Mouse (Mus musculus) c-Kit-positive CD71-negative TER-119-negative erythroid progenitor cells, embryonic 14.5 days (primary cell): ENCODE data around the gene Klc2.
"Not testable (repeated sequence)": the region's sequence is repeated elsewhere in the genome, so short reads cannot be mapped to it uniquely, and the experiment has no call there.

ENCODE experiments used
- DNase-seq: peaks from one replicate; pipeline ENCODE4 v3.0.0-alpha.2; 2013; ENCODE audit warnings: low read depth

Gene Klc2

DNA sequence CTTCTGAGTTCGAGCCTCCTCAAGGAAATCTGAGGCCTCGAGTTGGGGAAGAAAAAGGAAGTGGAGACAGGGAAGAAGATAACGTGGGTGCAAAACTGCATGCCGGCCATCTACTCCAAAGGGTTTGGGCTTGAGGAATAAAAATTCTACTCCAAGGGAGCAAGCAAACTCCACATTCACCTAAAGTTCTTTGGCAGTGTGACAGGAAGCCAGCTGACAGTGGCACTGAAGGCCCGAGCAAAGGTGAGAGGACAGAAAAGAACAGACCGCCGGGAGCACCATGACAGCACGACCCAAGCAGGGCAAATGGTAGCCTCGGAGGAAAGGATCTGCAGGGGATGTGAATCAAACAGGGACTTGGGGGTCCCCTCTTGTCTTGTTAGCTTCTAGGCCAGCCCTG lies 12.3 kb downstream of the Klc2 start:
- DNase-seq, result no peak

DNA sequence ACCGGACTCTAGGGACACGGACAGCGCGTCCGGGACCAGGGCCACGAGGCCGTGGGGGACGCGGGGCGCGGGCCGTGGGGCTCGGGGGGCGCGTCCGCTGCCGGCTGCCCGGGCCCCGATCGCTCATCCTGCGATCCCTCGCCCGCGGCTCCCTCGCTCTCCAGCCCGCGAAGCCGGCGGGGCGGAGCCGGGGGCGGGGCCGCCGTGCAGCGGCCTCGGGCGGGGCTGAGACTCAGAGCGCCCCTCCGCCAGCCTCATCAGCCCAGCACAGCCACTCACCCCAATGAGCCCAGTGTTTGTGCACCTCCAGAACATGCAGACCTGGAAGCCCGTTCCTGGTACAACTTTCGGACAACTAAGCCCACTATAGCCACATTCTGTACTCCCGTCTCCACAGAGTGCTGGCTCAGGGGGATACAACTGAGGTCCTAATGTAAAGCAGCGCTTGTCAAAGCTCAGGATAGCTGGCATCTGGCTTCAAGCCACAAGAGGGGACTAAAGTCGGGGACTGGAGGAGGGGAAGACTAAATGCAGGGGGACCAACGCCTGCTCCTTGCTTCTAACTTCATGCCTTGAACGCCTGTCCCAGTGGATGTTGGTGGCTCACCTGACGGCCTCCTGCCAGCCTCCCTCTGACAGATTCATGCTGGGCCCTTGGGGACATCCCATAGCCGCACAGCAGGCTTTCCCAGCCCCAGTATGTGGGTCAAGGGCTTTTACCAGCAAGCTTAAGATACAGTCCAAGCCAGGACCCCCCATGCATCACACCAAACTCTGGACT lies 19.8 kb downstream of the Klc2 start, which contains the start of gene Cnih2:
TSS of gene Cnih2 (minus strand) at position 159 of the 781 bp plus-strand sequence.
- no peak for DNase-seq

DNA sequence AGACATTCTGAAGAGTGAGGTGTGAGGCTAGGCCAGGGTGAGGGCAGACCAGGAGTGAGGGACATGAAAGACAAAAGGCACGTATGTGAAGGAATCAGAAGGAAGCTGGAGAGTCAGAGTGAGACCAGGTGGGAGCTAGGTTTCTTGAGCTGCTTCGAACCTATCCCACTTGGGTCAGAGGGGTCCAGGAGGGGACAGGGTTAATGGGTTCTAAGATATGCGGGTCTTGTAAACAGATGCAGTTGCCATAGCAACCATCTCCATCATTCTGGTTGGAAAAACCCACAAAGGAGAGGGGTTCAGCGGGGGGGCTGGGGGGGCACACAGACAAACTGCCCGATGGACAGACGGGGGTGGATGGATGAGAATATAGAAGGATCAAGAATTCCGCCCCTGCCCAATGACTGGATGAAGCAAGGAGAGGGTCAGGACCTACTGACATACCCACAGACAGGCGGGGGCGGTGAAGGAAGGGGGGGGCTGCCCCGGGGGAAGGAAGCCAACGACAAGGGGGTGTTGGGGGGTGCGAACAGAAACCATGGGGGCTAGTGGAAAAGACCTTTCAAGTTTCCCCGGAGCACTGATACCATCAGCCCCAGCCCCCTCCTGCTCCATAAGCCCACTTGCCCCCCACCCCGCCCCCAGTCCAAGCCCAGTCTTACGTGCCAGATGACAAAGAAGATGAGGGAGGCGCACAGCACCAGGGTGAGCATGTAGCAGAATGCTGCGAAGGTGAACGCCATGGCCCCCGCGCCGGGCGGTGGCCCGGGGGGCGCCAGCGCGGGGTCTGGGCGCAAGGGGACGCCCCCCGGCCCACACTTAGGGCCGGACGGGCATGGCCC lies 20.6 kb downstream of the Klc2 start:
- DNase-seq, result no peak

DNA sequence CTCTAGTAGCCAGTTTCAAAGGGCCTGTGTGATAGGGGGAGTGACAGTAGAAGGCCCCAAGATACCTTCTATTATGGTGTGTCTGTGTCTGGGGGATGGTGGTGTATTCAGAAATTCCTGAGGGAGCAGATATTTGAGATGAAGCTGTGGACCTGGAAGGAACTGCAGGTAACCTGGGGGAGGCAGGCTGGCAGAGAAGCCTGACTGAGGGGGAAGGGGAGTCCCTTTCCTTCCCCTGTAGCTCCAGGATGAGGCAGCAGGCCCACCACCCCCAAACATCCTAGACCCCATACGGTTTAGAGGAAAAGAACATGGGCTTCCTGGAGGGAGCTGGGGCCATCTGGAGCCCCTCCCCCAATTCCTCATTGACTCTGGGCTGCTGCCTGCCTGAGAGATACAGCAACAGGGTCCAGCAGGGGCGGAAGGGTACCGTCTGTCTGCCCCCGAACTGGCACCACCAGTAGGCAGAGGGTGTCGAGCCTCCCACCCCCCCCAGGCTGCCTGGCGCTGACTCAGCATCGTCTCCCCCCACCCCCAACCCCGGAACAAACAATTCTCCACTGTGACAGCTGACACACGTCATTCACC lies 22.4 kb downstream of the Klc2 start:
- no peak for DNase-seq

DNA sequence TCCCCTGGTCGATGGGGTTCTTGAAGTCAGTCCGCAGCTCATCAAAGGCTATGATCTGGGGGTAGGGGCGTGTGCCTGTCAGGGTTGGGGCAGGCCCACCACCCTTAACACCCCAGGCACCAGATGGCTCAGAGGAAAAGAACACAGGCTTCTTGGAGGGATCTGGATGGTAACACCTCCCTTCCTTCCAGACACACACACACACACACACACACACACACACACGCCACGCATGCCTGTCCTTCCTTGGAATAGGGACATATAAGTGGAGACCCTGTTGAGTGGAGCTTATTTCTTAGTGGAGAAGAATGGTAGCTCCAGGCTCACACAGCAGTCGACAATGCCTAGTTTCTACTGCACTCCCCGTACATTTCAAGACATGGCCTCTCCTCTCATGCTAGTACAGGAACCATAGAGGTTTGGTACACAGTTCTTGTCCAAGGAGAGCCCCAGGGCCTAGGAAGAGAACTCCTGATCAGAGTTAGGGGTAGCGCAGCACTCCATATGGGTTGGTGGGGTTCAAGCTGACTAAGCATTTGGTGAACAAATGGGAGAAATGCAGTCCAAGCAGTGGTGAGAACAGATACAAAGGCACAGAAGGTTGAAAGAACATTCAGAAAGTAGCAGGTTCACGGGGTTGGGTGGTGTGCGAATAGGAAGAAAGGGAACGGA lies 23.5 kb downstream of the Klc2 start:
- no peak for DNase-seq

DNA sequence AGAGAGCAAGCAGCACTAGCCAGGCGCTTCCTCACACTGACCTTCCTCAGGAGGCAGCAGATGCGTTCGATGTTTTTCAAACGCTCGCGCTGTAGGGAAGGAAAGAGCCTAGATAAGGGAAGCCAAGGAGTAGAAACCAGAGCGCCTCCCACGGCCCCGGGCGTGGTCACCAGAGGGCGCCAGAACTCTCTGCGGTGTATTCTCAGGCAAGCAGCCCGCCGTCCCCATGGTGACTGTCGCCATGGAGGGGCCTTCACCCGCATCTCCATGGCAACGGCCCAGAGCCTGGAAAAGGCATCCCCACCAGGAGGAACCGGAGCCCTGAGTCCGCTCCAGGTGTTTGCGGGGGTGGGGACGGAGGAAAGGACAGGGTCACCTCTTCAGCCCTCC lies 24.1 kb downstream of the Klc2 start:
- peak; percentile 90 for DNase-seq

DNA sequence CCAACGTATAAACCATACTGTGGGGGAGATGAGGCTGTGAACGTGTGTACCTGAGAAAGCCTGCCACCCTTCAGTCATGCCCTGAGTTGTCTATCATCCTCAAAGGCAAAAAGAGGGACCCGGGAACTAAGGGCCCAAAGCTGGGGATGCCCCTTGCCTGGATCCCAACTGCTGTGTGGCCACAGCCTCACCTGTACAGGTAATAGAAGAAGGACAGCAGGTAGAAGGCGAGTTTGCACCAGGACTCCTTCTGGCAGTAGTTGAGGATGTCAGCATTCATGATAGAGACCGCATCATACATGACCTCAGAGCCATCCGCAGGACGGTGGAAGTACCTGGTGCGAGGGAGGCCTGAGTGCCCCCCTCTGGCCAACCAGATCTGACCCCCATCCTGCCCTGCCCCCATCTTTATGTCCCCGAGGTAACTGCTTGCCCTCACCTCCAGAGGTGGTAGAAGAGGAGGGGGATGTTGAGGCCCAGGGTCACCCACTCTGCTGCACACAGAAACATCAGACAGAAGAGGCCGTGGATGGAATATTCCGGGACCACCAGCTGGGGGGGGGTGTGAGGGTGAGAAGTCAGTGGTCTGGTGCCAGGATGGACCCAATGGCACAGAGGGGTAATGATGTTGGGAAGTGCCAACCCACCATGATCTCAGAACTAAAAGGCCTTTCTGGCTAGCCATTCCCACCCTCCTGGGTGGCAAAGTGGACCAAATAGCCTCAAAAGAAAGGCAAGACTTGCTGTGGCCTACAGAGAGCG lies 24.7 kb downstream of the Klc2 start:
- DNase-seq, result no peak

DNA sequence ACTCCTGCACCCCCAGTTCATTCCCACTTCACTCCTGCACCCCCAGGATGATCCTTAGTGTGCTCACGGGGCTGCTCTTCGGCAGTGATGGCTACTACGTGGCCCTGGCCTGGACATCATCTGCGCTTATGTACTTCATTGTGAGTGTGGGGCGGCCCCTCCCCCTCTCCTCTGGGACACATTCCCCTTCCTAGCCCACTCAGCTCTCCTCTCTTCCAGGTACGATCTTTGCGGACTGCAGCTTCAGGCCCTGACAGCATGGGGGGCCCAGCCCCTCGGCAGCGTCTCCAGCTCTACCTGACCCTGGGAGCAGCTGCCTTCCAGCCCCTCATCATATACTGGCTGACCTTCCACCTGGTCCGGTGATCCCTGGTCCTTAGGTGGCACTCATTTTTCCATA lies 26.3 kb downstream of the Klc2 start:
- DNase-seq, result no peak

DNA sequence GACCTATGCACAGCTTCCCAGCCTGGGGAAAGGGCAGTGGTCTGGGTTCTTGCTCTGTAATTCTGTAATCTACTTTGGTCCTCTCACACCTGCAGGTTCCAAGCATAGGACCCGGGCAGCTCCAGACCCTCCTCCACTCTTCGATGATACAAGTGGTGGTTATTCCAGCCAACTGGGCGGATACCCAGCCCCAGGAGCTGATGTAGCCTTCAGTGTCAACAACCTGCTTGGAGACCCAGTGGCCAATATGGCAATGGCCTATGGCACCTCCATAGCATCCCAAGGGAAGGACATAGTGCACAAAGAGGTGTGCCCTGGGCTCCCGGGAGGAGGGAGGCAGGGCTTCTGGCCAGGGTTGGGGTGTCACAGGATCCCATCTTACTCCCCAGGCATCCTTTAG lies 29.0 kb downstream of the Klc2 start:
- DNase-seq, result no peak

DNA sequence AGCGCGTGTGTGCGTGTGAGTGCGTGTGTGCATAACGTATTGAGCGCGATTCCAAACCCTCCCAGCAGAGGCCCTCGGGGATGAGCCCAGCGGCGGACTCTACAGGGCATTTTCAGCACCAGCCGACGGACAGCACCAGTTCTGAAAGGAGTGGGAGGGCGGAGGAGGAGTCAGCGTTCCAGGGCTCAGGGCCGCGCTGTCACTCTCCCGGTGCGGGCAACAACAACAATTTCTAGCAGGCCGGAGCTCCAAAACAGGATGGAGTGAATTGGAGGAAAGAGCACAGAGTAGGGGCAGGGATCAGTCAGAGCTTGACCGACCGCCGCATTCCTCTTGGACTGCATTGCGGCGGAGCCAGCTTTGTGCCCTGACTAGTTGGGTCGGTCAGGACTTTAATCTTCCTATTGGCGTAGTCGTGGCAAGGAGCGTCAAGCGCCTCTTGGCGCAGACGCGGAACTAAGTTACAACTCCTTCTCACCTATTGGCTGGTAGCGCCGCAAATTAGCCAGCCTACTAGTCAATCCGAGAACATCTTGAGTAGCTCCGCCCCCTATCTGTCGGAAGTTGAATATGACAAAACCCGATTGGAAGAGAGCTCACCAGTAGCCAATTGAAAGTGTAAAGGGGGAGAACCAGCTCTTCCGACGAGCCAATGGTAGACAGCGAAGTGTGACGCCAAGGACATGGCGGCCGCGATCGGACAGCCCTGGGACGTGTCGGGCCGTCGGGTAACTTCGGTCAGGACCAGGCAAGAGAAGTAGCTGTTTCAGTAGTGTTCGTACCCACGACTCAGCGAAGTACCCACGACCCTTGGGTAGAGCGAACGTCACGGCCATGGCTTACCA lies 30.3 kb downstream of the Klc2 start, which contains the start of gene Yif1a:
TSS of gene Yif1a (plus strand) at position 655 of the 845 bp plus-strand sequence.
- DNase-seq, result peak; percentile 98

DNA sequence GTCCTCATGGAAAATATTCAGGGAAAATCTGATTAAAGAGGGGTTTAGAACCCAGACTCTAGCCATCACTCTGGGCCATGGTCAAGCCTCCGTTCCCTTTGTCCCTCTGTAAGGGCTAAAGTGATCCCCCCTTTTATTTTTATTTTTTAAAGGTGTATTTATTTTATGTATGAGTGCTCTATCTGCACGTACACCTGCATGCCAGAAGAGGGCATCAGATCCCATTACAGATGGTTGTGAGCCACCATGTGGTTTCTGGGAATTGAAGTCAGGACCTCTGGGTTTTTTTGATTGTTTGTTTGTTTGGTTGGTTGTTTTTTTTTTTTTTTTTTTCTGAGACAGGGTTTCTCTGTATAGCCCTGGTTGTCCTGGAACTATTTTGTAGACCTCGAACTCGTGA lies 31.8 kb downstream of the Klc2 start:
- not testable (repeated sequence) for DNase-seq

DNA sequence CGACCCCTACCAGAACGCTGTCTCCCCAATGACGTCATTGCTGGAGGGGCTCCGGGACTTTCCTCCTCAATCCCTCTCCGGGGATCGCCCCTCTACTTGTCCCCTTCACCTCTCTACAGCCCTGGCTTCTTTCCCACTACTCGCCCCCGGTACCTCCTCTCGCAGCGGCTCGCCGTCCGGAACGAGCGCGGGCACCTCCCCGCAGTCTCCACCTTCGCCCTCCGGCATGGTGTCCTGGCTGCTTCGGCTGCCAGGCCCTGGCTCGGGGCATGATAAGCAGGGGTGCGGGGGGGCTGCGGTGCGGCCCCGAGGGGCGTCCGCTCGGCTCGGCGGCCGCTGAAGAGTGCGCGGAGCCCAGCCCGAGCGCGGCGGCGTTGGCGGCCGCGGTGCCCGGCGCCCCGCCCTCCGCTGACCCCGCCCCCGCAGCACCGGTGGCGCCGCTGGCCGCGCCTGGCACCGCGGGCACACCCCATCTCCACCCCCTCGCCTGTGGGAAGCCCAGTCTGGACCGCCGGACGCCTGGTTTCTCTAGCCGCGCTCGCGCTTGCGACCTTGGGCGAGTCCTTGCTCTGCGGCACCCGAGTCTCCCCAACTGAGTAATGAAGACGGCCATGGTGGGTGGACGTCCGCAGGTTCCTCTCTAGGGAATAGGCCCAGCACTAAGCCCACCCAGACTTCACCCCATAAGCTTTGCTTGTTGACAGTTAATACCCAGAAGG lies 33.1 kb downstream of the Klc2 start, which contains the start of gene Tmem151a:
TSS of gene Tmem151a (minus strand) at position 387 of the 719 bp plus-strand sequence.
- DNase-seq, result no peak

DNA sequence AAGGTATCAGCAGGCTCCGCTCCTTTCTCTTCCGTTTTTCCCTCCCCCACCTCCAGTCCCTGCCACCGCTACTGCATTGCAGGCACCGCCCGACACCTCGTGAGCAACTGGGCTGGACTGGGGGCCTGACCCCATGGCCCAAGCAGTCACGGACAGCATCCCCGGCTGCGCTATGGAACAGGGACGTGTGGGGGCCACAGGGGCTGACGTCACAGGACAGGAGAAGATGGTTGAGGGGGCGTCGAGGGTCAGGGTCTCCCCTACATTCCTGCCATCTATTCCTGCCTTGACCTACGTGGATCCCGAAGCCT lies 33.6 kb downstream of the Klc2 start:
- no peak for DNase-seq

DNA sequence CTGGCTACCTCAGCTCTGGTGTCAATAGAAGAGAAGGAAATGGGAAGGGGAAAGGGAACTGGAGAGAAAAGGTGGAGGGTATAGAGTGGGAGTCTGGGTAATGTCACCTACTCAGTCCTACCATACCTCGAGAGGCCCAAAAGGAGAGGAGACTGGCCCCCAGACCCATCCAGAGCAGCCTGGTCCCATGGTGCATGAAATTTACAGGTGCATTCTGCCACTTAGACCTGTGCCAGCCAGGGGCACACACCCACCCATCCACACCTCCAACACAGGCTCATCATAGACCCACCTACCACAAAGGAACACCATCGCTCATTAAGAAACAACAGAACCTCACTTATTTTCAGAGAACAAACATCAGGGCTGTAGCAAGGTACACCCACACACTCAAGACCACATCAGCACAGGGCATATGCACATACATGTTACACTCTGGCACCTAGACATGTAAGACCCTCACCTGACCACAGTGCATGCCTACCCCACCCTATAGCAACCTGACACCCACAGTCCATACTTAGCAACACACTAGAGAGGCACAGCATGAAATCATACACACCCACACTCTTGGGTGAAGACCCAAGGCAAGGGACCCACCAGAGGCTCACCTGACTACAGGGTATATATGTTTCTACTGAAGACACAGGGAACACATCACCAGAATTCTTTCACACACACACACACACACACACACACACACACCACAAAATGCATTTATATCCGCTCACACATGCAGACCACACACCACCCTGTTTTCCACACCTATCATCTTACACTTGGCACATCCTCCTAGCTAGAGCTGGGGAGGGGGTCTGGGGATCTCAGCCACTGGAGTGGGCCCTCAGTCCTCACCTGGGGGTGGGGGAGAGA lies 34.2 kb downstream of the Klc2 start:
- no peak for DNase-seq

DNA sequence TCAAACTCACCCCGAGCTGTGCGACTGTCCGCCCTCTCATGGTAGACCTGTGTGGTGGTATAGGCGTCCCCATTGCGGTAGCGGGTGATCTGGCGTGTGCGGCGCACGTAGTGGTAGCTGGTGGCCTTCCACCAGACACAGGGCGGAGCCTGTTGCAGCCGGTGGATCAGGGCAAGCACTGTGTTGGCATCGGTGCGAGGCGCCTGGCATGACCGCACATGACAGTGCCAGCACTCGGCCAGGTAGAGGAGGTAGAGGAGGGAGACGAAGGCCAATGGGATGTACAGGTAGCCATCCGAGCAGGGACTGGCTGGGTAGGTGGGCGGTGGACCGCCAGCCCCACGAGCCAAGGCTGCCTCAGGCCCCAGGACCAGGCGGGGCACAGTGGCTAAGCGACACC lies 35.8 kb downstream of the Klc2 start:
- no peak for DNase-seq

DNA sequence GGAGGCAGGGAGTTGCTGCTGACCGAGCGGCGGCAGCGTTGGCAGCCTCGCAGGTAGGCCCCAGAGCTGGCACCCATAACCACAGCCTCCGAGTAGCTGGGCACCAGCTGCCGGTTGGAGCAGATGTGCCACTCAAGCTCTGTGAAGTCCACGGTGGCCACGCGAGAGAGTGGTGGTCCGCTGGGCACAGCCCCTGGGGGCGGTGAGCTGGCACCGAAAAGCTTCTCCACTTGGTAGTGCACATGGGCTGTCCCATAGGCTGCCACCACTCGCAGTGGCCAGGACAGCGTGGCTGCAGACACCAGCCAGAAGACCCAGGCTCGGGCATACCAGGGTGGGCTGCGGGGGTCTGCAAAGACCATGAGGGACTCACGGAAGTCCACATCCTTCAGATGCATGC lies 36.4 kb downstream of the Klc2 start:
- no peak for DNase-seq

DNA sequence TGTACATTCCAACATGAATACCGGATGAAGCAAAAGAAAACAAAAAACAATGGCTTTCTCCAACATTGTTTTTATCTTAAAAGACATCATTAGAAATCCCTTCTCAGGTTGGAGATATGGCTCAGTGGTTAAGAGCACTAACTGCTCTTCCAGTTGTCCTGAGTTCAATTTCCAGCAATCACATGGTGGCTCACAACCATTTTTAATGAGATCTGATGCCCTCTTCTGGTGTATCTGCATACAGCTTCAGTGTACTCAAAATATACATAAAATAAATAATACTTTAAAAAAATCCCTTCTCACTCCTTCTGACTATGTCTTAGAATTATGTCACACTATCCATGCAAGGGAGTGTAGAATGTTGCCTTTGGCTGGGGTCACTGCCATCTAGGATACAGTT lies 39.1 kb downstream of the Klc2 start:
- no peak for DNase-seq

DNA sequence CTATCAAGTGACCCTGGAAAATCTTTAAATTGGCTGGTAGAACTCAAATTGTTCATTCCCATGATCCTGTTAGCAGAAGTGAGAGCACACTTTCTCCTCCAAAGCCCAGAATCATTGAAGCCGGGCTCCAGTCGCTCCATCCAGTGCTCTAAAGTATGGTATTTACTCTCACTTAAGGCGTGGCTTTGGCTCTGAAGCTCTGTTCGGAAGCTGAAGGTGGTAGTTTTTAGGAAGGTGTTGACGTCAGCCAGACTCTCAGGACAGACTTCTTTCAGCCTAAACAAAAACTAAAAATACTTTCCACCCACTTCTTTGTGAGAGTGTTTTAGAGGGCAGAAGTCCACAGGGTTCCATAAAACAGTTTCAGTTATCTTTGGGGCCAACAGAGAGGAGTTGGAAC lies 44.8 kb downstream of the Klc2 start:
- no peak for DNase-seq

DNA sequence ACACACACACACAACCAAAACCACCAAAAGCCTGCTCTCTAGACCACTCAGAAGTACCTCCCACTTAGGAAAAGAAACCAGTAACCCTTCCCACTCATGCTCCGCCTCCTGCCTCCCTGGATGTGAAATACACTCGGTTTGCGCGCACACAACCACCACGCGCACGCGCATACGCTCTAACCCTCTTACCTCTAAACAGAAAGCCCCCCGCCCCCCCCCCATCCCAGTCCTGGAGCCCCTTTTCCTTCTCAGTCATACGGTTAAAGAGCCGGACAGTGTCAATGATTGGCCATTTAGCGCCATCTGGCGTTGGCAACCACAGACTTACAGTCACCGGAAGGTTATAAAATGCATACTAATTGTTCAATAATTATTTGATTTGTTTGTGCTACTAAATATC lies 45.3 kb downstream of the Klc2 start:
- DNase-seq, result peak; percentile 60
